Mouse (Mus musculus): ENCODE results near the gene Pxdn. TPM values are rescaled to one million over a fixed set of nuclear protein-coding genes. Genes with fewer than 3 reads are reported as not detected.
A peak's percentile ranks its signal among the peaks of the same experiment; 100 is the strongest.

Pxdn gene
- polyA plus RNA-seq, 1 experiment from 2014 or later = 57.8 TPM

DNA sequence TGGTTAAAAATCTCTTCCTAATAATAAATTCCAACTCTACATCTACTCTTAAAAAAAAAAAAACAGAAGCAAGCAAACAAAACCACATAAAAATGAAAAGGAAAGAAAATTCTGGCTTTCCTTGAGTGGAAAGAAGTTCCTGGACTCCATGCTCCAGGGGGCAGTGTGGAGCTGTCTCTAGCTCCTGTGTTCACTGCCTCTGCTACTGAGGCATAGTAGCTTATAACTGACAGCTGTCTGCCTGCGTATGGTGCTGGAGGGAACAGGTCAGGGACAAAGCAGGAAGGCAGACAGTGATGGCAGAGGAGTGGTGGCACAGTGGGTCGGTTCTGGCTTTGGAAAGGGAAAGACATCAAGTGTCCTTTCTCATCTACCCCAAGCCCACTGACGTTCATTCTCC, 10.5 kb upstream of the Pxdn start:
- peaks cover 14% of the 10 kb centered on the region for H3K36me3 ChIP-seq (ENCODE audit: control insufficient read depth, insufficient read depth, low read length)
- no peaks in the 10 kb centered on the region for H3K27me3 ChIP-seq (ENCODE audit: control insufficient read depth, insufficient read depth, low read length)
- no peak overlapping the region for H3K4me2 ChIP-seq (ENCODE audit: low read length)
- 37% methylated on average over 3 of the region's 3 CpGs for WGBS
- peak overlapping the region; percentile 33; the same call in 1 of the 2 replicates for H3K27ac ChIP-seq (replicated peaks; ENCODE audit: low read depth, low read length)
- no peak overlapping the region for H3K9ac ChIP-seq (replicated peaks; ENCODE audit: low read length)
- no peaks in the 10 kb centered on the region for H3K9me3 ChIP-seq (ENCODE audit: control insufficient read depth, low read length)
- ATAC-seq (ENCODE audit: low FRiP score, low TSS enrichment) (no peak), DNase-seq (peak; percentile 83)
- H3K4me3 ChIP-seq (replicated peaks; ENCODE audit: low read depth, low read length) = no peak overlapping the region
- H3K4me1 ChIP-seq (ENCODE audit: control insufficient read depth, insufficient read depth, low read length) = no peaks in the 10 kb centered on the region

DNA sequence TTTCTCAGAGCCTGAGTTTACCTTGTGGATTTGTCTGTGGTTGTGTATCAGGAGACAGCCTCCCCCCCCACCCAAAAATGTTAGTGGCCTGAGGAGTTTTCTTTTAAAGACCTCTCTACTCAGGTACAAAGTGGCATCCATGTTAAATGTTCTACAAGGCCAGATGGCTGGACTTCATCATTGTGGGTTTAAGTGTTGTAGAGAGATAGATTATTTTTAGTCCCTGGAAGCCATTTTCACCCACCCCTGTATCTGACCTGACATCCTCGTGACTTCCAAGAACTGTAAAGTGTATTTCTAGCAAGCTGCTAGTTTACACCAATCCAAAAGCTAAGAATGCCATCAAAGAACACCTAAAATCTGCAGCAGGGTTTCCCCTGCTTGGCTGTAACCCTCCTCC, 6.8 kb upstream of the Pxdn start:
- Histone ChIP-seq H3K27ac (replicated peaks; ENCODE audit: low read depth, low read length) (no peak overlapping the region), H3K9ac (replicated peaks; ENCODE audit: low read length) (no peak overlapping the region), H3K27me3 (ENCODE audit: control insufficient read depth, insufficient read depth, low read length) (no peaks in the 10 kb centered on the region), H3K4me2 (ENCODE audit: low read length) (no peak overlapping the region), H3K4me3 (replicated peaks; ENCODE audit: low read depth, low read length) (no peak overlapping the region), H3K9me3 (ENCODE audit: control insufficient read depth, low read length) (no peaks in the 10 kb centered on the region), H3K36me3 (ENCODE audit: control insufficient read depth, insufficient read depth, low read length) (no peaks in the 10 kb centered on the region; the same call in 1 of the 2 replicates), H3K4me1 (ENCODE audit: control insufficient read depth, insufficient read depth, low read length) (no peaks in the 10 kb centered on the region)
- 79% methylated on average over 1 of the region's 1 CpGs for WGBS
- ATAC-seq (ENCODE audit: low FRiP score, low TSS enrichment) = no peak
- no peak for DNase-seq

- Histone ChIP-seq H3K27ac (replicated peaks; ENCODE audit: low read depth, low read length) (no peak overlapping the region), H3K4me3 (replicated peaks; ENCODE audit: low read depth, low read length) (no peak overlapping the region), H3K4me1 (ENCODE audit: control insufficient read depth, insufficient read depth, low read length) (peaks cover 8% of the 10 kb centered on the region), H3K36me3 (ENCODE audit: control insufficient read depth, insufficient read depth, low read length) (no peaks in the 10 kb centered on the region), H3K9ac (replicated peaks; ENCODE audit: low read length) (no peak overlapping the region), H3K9me3 (ENCODE audit: control insufficient read depth, low read length) (no peaks in the 10 kb centered on the region), H3K4me2 (ENCODE audit: low read length) (no peak overlapping the region), H3K27me3 (ENCODE audit: control insufficient read depth, insufficient read depth, low read length) (no peaks in the 10 kb centered on the region)
- ATAC-seq (ENCODE audit: low FRiP score, low TSS enrichment) (no peak), DNase-seq (no peak)
- WGBS = 96% methylated on average over 1 of the region's 1 CpGs
Observed at GRCm38 (mm10) chr12:29932951-29933350, 4.5 kb upstream of the Pxdn start.

GRCm38 (mm10) chr12:29933501-29933900, 3.9 kb upstream of the Pxdn start:
- Histone ChIP-seq H3K4me1 (ENCODE audit: control insufficient read depth, insufficient read depth, low read length) (peaks cover 8% of the 10 kb centered on the region), H3K27ac (replicated peaks; ENCODE audit: low read depth, low read length) (no peak overlapping the region), H3K36me3 (ENCODE audit: control insufficient read depth, insufficient read depth, low read length) (no peaks in the 10 kb centered on the region), H3K4me2 (ENCODE audit: low read length) (no peak overlapping the region), H3K9ac (replicated peaks; ENCODE audit: low read length) (no peak overlapping the region), H3K27me3 (ENCODE audit: control insufficient read depth, insufficient read depth, low read length) (no peaks in the 10 kb centered on the region), H3K9me3 (ENCODE audit: control insufficient read depth, low read length) (no peaks in the 10 kb centered on the region), H3K4me3 (replicated peaks; ENCODE audit: low read depth, low read length) (no peak overlapping the region)
- WGBS = 70% methylated on average over 2 of the region's 2 CpGs
- DNase-seq (no peak), ATAC-seq (ENCODE audit: low FRiP score, low TSS enrichment) (no peak)

DNA sequence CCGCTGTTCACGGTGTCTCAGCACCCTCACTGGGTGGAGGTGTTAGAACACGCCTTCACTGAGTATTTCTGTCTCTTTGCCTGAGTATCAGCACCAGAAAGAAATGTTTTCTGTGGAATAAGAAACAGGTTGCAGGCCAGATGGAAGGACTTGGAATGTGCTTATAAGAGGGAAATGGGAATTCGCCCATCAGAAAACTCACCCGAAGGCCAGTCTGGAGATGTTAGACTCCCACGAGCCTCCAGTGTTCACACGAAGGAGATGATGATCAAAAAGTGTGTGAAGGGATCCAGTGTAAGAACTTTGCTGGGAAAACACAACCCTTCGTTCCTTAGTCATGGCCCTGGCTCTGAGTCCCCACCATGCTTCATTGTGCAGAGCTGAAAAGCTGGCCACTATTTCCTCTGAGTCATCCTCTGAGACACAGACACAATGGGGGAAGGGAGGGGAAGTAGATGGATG, 3.3 kb upstream of the Pxdn start:
- no peaks in the 10 kb centered on the region for H3K36me3 ChIP-seq (ENCODE audit: control insufficient read depth, insufficient read depth, low read length)
- DNase-seq = no peak
- no peak overlapping the region for H3K4me3 ChIP-seq (replicated peaks; ENCODE audit: low read depth, low read length)
- no peak overlapping the region for H3K27ac ChIP-seq (replicated peaks; ENCODE audit: low read depth, low read length)
- H3K9me3 ChIP-seq (ENCODE audit: control insufficient read depth, low read length) = no peaks in the 10 kb centered on the region
- WGBS = 74% methylated on average over 8 of the region's 8 CpGs
- H3K9ac ChIP-seq (replicated peaks; ENCODE audit: low read length) = no peak overlapping the region
- H3K27me3 ChIP-seq (ENCODE audit: control insufficient read depth, insufficient read depth, low read length) = no peaks in the 10 kb centered on the region
- ATAC-seq (ENCODE audit: low FRiP score, low TSS enrichment) = no peak
- peaks cover 13% of the 10 kb centered on the region for H3K4me1 ChIP-seq (ENCODE audit: control insufficient read depth, insufficient read depth, low read length)
- H3K4me2 ChIP-seq (ENCODE audit: low read length) = no peak overlapping the region

- Histone ChIP-seq H3K36me3 (ENCODE audit: control insufficient read depth, insufficient read depth, low read length) (no peaks in the 10 kb centered on the region), H3K4me1 (ENCODE audit: control insufficient read depth, insufficient read depth, low read length) (peaks cover 36% of the 10 kb centered on the region), H3K27me3 (ENCODE audit: control insufficient read depth, insufficient read depth, low read length) (no peaks in the 10 kb centered on the region), H3K9ac (replicated peaks; ENCODE audit: low read length) (peak overlapping the region; percentile 94), H3K4me3 (replicated peaks; ENCODE audit: low read depth, low read length) (peak overlapping the region; percentile 82), H3K9me3 (ENCODE audit: control insufficient read depth, low read length) (no peaks in the 10 kb centered on the region), H3K27ac (replicated peaks; ENCODE audit: low read depth, low read length) (peak overlapping the region; percentile 87), H3K4me2 (ENCODE audit: low read length) (peak overlapping the region; percentile 86)
- peak; percentile 91 for DNase-seq
- peak; percentile 89 for ATAC-seq (ENCODE audit: low FRiP score, low TSS enrichment)
- WGBS = under 1% methylated on average over 49 of the region's 49 CpGs
Observed at GRCm38 (mm10) chr12:29937851-29938375, 505 bp downstream of the Pxdn start.

DNA sequence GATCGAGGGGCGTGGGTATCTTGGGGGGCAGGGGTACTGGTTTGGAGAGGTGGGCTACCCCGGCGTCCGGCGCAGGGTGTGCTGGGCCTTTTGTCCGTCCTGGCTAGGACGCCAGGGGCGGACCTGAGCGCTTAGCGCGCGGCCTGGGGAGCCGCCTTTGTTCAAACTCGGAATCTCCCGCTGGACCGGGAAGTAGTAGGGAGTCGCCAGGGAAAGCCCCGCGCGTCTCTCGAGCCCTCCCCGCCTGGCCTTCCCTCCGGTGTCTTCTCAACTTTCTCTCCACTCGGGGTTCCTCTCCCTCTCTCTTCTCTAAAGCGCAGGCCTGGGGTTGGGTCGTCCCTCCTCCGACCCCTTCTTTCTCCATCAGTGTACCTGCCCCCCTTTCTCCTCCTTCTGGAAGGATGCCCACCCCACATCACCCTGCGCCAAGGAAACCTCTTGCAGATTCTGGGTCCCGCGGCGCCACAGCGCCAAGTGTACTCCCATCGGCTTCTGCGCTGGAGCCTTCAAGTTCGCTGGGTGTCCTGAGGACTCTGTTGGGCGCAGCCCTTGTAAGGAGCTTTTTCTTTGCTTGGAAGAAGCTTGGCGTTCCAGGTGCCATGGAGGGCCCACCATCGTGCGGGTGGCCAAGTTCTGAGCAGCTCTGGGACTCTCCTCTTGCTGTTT, 1.1 kb downstream of the Pxdn start:
- WGBS = under 1% methylated on average over 40 of the region's 40 CpGs
- DNase-seq (peak; percentile 78), ATAC-seq (ENCODE audit: low FRiP score, low TSS enrichment) (peak; percentile 75)
- Histone ChIP-seq H3K4me1 (ENCODE audit: control insufficient read depth, insufficient read depth, low read length) (peaks cover 36% of the 10 kb centered on the region), H3K4me2 (ENCODE audit: low read length) (peak overlapping the region; percentile 86), H3K27ac (replicated peaks; ENCODE audit: low read depth, low read length) (peak overlapping the region; percentile 87), H3K9ac (replicated peaks; ENCODE audit: low read length) (peak overlapping the region; percentile 94), H3K9me3 (ENCODE audit: control insufficient read depth, low read length) (no peaks in the 10 kb centered on the region), H3K27me3 (ENCODE audit: control insufficient read depth, insufficient read depth, low read length) (no peaks in the 10 kb centered on the region), H3K36me3 (ENCODE audit: control insufficient read depth, insufficient read depth, low read length) (no peaks in the 10 kb centered on the region), H3K4me3 (replicated peaks; ENCODE audit: low read depth, low read length) (peak overlapping the region; percentile 82)

- Histone ChIP-seq H3K4me3 (replicated peaks; ENCODE audit: low read depth, low read length) (peak overlapping the region; percentile 82), H3K4me2 (ENCODE audit: low read length) (peak overlapping the region; percentile 86), H3K4me1 (ENCODE audit: control insufficient read depth, insufficient read depth, low read length) (peaks cover 36% of the 10 kb centered on the region), H3K27ac (replicated peaks; ENCODE audit: low read depth, low read length) (0 out of 2 replicates have a peak overlapping the region, but pooled peaks have one; percentile 87), H3K36me3 (ENCODE audit: control insufficient read depth, insufficient read depth, low read length) (no peaks in the 10 kb centered on the region), H3K9ac (replicated peaks; ENCODE audit: low read length) (peak overlapping the region; percentile 94), H3K27me3 (ENCODE audit: control insufficient read depth, insufficient read depth, low read length) (no peaks in the 10 kb centered on the region), H3K9me3 (ENCODE audit: control insufficient read depth, low read length) (no peaks in the 10 kb centered on the region)
- WGBS = 10% methylated on average over 8 of the region's 8 CpGs
- DNase-seq (no peak), ATAC-seq (ENCODE audit: low FRiP score, low TSS enrichment) (no peak)
Observed at GRCm38 (mm10) chr12:29939261-29939671, 1.9 kb downstream of the Pxdn start.

DNA sequence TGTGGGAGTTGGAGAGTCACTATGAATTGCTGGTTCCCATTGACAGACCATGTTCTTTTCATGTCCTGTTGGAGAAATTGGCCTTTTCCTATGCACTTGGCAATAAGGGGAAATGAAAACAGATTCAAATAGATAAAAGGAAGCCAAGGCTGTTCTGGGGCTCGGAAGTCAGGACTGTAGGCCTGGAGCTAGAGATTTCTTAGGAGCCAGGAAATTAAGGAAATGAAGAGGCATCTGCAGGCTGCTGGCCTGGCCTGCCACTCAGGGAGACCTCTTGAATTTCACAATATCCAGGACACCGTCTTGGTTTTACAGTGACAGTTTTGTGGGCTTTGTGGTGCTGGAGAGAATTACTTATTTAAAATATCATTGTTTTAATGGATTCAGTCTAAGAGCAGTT, 5.0 kb downstream of the Pxdn start:
- Histone ChIP-seq H3K27ac (replicated peaks; ENCODE audit: low read depth, low read length) (no peak overlapping the region), H3K27me3 (ENCODE audit: control insufficient read depth, insufficient read depth, low read length) (no peaks in the 10 kb centered on the region), H3K9me3 (ENCODE audit: control insufficient read depth, low read length) (no peaks in the 10 kb centered on the region), H3K9ac (replicated peaks; ENCODE audit: low read length) (no peak overlapping the region), H3K4me2 (ENCODE audit: low read length) (no peak overlapping the region), H3K4me1 (ENCODE audit: control insufficient read depth, insufficient read depth, low read length) (peaks cover 31% of the 10 kb centered on the region), H3K36me3 (ENCODE audit: control insufficient read depth, insufficient read depth, low read length) (no peaks in the 10 kb centered on the region), H3K4me3 (replicated peaks; ENCODE audit: low read depth, low read length) (no peak overlapping the region)
- 93% methylated on average over 2 of the region's 2 CpGs for WGBS
- no peak for DNase-seq
- no peak for ATAC-seq (ENCODE audit: low FRiP score, low TSS enrichment)

Data from midbrain, embryonic 14.5 days (tissue).